Mouse (Mus musculus) retina, postnatal 7 days (tissue): Measurements from ENCODE around the gene Selenos.

Experiments
- DNase-seq: peaks from one replicate; pipeline ENCODE4 v3.0.0-alpha.2; 2012; ENCODE audit warnings: low read depth, low spot score

Selenos gene

DNA sequence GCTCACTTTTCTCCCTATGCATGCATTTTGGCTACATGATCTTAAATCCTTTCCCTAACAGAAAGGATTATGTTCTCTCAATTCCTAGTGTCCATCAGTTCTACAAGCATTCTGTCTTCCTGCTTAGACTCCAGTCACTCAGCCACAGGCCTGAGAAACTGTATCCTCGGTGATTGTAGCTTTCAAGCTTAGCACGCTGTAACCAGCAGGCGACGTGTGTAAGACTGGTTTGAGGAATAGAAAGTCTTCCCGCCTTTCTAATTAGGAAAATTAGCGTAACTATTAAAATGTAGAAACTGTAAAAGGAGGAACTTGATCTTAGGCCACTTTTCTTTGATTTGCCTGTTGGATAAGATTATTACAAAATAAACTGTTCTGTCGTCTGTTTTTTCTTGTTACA, 39.3 kb downstream of the Selenos start:
- DNase-seq = no peak

DNA sequence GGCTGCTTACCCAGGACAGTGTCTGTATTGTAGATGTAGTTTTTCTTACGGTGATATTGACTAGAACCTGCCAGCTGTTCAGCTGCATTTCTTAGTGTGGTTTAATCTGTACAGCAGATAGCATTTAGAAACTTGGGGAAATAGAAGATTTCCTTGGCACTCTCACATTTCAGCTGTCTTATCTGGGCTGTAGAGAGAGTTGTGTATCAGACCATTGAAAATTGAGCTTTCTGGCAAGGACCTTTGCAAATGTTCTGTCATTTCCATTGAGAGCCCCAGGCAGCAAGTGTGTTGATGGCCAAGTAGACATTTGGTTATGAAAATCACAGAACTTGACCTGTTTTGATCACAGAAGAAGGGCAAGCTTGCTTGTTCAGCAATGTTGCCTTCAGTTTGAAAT, 40.7 kb downstream of the Selenos start:
- DNase-seq = no peak

DNA sequence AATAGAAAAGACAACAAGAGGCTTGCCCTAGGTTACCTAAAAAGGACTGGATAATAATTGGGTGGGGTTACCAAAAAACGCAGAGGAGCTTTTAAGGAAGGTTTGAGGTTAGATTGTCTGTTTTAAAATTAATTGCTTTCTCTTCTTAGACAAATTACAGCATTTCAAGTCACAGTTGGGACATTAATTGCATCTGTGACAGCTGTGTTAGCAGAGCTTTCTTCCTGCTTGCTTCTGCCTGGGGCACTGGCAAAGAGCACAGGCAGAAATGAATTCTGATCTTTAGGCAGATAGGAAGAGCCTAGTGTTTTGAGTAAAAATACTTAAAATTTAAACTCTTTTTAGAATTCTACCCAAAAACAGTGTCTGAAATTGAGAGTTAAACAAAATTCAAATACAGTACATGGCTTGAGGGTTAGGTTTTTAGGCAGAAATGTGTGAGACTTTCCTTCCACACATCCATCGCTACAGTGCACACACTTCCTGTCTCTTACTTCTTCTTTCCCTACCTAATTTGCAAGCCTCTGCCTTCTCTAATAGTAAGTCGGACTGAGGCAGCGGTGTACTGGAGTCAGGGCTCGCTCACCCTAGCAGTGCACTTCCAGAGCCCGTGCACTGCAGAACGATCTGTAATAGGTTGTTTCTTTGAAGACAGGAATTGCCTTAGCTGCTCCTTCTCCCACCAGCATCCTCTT, 41.4 kb downstream of the Selenos start:
- no peak for DNase-seq

DNA sequence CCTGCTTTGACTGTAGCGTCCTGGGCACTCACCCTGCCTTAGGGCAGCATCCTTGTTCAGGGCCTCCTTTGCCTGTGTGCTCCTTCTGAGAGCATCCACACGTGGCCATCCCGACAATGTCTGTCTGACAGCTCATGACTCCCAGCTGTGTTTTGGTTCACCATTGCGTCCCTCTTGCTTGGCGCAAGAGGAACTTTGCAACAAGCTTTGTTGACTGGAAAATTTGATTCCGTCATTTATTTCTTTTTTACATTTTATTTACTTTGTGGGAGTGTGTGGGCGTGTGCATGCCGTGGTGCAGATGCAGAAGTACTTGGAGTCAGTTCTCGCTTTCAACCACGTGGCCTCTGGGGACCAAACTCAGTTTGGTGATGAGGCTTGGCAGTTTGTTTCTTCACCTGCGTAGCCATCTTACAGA, 45.1 kb downstream of the Selenos start:
- DNase-seq = no peak

DNA sequence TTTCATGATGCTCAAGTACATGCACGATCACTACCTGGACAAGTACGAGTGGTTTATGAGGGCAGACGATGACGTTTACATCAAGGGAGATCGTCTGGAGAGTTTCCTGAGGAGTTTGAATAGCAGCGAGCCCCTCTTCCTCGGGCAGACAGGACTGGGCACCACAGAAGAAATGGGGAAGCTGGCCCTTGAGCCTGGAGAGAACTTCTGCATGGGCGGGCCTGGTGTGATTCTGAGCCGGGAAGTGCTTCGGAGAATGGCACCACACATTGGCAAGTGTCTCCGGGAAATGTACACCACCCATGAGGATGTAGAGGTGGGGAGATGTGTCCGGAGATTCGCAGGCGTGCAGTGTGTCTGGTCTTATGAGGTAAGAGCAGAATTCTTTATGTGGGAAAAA, 45.9 kb downstream of the Selenos start:
- no peak for DNase-seq

DNA sequence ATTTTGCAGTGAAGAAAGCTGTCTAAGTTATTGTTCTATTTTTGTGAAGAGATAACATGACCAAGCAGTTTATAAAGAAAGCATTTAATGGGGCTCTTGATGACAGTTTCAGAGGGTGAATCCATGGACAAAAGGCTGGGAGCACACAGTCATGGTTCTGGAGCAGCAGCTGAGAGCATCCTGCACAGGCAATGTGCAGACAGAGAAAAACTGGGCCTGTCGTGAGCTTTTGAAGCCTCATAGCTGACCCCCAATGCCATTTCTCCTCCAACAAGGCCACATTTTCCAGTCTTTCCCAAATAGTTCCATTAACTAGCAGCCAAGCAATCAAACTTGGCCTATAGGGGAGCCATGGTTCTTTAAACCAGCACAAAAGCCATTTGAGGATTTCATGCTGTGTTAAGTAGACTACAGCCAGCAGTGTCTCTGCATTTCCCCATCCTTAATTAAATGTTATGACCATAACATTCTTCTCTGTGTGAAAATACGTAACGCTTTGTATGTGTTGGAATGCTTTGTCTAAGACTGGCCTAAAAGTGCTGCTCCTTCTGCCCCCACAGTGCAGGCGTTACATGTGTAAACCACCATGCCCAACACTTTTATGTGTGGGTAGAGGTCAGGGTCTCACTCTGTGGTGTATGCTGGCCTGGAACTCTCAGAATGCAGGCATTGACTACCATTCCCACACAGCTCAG, 48.6 kb downstream of the Selenos start:
- no peak for DNase-seq

DNA sequence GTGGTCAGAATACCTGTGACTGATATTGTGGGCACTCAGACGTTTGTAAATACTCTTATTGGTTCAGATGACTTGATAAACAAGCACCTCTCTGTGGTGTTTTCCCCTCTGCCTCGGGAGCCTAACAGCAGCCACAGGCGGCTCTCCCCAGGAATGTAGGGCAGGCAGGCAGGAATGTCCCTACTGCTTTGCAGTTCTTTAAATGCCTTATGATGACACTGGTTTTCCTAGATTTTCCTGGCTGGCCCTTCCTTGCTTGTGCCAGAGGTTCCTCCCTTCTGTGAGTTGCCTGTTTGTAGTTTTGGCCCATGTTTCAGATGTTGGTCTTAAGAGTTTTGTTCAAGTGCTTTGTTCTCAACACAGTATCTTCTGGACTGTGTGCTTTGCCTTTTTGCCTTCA, 49.4 kb downstream of the Selenos start:
- DNase-seq = no peak

DNA sequence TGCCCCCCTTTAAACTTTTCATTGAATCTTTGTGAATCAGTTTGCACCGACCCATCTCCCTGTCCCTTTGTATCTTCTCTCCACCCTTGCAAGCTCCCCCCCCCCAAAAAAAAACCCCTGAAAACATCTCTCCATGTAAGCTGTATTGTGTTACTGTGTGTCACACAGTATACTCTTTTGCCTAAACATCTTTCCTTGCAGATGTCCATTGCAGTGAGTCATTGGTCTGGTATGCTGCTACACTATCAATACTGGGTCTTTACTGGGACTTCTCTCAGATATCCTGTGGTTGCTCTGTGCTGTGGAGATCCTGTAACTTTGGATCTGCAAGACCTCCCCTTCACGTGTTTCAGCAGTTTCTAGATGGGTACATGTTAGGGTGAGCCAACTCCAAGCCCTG, 50.8 kb downstream of the Selenos start:
- no peak for DNase-seq

DNA sequence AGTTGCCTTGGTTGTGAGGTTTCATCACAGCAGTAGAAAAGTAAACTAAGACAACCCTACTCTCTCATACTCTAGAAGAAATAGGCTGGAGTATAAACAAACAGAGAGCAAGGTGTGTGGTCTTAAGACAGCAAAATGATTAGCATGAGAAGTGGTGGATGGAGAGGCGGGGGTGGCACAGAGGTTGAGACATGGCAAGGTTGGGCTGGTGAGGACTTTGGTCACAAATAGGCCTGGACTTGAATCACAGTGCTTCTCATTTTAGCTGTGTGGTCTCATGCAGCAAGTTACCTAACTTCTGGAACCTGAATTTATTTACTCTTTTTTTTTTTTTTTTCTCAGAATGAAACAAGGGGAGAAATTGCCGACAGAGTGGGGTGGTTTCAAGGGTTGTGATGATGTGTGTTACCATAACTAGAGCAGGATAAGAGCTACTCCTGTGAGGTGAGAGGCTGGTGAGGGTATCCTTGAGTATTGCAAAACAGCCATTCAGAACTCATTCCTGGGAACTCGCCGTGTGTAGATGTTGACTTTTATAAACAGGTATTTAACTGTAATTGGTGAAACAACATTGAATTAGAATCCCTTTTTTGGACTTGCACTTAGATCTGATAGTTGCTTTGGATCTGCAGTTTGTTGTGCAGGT, 52.5 kb downstream of the Selenos start:
- DNase-seq = no peak

DNA sequence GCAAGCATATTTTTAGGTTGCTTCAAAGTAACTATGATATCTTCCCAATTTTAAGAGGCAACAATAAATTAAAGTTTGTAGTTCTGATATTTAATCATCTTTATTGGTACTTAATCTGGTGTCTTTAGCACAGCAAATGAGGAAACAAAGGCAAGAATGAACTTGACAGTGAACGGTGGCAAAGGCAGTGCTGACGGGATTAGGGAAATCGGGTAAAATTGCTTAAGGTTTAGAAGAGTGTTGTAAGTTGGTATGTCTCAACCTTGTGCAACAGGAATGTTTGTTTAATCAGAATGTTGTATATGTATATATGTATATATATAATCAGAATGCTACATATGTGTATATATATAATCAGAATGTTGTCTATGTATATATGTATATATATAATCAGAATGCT, 54.7 kb downstream of the Selenos start:
- no peak for DNase-seq

DNA sequence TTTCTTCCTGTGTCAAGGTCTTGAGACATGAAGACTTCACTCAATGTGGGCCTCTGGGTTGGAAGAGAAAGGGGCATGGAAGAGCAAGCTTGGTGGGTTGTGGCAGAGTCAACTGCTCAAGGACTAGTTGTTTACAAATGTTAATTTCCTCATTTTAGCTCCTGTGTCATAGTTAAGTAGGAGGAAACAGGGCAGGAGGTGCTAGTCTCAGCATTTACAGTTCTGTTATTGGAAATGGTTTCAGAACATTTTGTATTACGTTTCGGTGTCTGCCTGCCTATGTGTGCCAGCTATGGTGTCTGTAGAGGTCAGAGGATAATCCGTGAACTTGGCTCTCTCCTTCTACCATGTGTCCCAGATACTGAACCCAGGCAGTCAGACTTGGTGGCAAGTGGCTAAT, 56.2 kb downstream of the Selenos start:
- no peak for DNase-seq

DNA sequence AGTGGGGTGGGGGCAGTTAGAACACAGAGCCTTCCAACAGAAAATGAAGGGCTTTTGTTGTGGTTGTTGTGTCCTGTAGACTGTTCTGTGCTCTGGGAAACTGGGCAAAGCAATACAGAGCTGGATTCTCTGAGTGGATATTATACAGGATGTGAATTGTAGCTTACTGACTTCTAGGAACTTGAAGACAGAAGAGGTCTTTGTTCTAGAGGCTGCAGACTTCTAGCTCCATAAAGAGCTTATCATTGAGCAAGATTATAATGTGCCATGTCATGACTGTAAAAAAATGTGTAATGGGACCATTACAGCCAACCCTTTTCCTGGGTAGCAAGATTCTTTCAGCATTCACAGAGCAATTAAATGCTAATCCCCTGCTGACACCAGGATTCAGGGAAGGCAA, 56.7 kb downstream of the Selenos start:
- DNase-seq = no peak

DNA sequence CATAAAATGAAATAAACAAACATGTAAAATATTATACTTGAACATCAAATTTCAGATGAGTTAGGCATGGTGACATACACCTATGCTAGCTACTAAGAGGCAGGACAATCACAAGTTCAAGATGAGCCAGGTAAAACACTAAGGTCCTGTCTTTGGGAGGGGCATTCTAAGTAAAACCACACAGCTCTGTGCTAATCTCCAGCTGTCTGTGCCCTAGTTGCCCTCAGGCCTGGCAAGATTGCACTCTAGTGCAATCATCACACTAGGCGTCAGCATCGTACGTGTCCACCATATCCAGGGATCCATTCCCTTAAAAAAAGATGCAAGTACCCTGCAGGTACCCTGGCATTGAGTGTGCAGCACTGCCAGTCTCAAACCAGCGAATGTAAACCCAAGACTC, 57.9 kb downstream of the Selenos start:
- DNase-seq = no peak

DNA sequence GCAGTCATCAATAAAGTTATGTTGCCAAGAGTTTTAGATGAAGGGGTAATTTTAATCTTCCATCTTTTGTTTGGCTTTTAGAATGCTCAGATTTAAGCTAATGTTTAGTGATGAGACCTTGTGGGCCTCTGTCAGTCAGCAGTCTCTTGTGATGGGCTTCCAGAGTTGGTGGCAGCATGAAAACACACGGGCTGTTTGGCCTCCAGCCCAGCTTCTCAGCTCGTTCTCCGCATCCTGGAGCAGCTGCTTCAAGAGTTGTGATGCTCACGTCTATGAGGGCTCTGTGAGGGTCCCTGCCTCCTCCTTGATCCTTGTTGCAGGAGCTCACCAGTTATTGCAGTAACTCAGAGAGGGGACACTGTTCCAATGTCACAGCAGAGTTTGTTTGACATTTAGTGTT, 58.9 kb downstream of the Selenos start:
- no peak for DNase-seq

DNA sequence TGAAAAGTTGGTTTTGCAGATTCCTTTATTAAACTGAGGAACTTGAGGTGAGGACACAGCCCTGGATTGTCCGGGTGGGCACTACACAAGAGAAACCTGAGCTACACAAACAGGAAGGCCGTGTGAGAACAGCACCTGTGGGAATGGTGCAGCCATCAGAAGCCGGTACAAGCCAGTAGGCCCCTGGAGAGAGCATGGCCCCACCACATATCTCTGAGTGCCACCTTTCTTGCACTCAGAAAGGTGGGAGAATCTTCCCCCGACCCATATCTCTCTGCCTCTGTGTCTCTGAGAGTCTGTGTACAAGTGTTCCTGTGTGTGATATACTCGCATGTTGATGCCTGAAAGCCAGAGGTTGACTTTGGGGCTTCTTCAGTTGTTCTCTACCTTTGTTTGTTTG, 59.4 kb downstream of the Selenos start:
- no peak for DNase-seq
